Mouse (Mus musculus): Measurements from ENCODE around the gene Mecom. TPM values are rescaled to one million over a fixed set of nuclear protein-coding genes. Genes with fewer than 3 reads are reported as not detected.

The Mecom gene
- polyA plus RNA-seq, 3 experiments from 2014 or later: not detected

DNA sequence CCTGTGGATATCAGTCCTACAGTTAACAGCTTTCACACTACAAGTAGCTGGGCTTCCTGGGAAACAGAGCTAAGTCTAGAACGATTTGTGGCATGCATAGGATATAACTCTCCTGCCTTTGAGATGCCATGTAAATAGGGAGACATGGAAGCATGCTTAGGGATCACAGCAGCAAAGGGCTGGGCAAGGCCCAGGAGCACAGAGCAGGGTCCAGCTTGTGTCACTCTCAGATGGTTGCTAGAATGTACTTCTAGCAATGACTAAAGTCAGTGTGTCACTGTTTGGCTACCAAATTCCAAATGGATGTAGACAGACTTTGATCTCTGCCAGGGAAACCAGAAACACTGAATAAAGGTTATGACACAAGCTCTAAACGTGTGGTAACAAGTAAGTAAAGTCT is 358.5 kb downstream of the Mecom start:
- no peak for ATAC-seq

DNA sequence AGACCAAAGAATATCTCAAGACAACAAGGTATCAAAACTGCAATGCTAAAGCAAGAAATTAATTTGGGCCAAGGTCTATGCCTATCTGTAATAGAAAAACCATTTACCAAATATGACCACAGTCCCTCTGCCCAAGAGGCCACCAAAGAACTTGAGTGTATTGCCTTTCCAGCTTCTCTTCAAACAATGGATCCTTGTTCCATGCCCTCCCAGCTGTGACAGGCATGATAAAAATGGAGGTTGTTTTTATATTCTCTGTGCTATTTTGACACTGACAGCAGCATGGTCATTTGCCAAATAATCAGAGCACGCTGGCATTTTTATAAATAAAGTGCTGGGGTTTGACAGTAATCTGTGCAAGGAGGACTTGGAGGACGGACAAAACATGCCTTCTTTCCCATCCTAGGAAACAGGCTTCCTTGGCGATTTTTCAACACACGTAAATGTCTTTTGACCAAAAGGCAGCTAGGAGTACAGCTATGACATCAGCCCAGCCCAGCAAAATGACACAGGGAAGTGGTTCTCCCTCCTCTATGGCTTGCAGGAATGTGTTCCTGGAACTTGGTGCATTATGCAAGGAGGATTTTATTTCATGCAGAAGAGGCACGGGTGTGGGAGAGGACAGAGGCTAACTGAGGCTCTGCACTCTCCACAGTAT is 359.9 kb downstream of the Mecom start:
- ATAC-seq: no peak

DNA sequence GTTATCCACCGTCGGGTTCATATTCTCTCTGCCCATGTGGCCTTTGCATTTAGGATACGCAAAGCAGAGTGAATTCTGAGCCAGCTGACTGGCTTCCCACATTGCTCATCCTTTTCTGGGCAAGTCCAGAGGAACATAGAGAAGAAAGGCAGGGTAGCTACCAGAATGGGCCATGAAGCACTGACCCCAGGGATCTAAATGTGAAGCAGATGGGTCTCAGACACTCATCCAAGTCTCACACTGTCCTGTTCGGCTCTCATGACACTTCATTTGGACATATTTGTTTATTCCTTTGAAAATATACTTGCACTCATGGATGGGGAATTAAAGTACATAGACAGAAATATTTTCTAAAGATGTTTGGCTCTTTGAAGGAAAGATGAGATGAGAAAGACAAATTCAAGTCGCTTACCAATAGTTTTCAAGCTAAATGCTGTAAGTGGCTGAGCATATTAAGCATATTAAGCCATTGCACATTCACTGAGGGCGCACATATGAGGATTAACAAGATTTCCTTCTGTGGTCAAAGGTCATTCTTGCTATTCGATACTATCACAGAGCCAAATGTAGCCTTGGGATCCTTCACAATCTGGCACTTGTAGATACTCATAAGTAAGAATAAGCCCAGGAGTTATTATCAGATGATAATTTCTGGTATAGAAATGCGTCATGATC is 365.9 kb downstream of the Mecom start:
- no peak for ATAC-seq

GRCm38 (mm10) chr3:30176615-30177014 is 371.2 kb downstream of the Mecom start:
- no peak for ATAC-seq

DNA sequence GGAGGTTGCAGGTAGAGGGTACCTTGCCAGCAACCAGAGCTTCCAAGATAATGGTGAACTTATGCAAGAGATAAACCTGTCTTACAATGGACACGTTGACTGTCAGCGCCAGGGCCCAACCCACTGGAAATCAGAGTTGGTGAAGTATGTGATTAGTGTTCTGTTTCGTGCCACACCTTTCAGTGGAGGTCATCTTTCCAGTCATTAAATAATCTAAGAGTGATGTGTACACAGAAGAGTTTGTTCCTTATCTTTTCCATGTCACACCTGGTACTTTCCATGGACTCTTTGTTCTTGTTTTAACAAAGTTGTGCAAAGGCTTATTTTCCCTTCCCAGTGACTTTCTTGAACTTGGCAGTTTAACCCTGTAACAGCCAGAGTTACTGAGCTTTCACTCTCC is 374.0 kb downstream of the Mecom start:
- ATAC-seq: no peak

GRCm38 (mm10) chr3:30168396-30169186 is 379.2 kb downstream of the Mecom start:
- no peak for ATAC-seq

- no peak for ATAC-seq
These were observed 380.8 kb downstream of the Mecom start for GRCm38 (mm10) chr3:30167027-30167426.

DNA sequence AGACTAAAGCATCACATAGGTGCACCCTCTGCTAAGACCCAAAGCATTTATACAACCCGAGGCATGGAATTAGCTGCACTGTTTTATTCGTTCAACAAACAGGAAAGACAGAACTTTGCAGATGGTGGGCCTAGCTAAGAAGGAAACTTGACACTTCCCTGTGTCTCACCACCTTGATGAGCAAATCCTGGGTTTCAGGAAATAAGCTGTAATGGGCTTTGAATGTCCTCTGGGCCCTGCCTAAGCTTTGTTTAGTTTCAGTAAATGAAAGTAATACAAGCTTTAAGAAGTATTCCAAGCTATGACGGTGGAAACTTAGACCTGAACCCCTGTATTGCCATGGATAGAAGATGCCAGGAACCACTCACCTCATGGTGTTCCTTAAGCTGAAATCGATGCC is 383.0 kb downstream of the Mecom start:
- ATAC-seq: no peak

GRCm38 (mm10) chr3:30163390-30163789 is 384.4 kb downstream of the Mecom start:
- no peak for ATAC-seq

GRCm38 (mm10) chr3:30160961-30161670 is 386.7 kb downstream of the Mecom start:
- no peak for ATAC-seq

DNA sequence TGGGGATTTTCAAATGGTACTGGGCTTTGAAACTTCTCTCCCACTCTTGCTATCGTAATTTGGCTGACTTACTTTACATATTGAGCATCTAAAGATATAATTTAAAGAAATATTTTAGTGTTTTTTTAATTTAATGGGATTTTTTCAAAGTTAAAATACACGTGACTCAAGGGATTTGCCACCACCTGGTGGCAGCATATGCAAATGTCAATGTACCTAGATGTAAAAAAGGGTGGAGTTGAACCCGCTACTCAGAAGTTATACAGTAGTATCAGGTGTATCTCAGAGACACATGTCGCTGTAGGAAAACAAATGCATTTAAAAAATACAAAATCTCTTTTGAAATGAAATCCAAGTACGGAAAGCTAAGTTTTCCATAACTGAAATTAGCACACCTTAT is 387.5 kb downstream of the Mecom start:
- no peak for ATAC-seq

GRCm38 (mm10) chr3:30157128-30157670 is 390.6 kb downstream of the Mecom start:
- no peak for ATAC-seq

DNA sequence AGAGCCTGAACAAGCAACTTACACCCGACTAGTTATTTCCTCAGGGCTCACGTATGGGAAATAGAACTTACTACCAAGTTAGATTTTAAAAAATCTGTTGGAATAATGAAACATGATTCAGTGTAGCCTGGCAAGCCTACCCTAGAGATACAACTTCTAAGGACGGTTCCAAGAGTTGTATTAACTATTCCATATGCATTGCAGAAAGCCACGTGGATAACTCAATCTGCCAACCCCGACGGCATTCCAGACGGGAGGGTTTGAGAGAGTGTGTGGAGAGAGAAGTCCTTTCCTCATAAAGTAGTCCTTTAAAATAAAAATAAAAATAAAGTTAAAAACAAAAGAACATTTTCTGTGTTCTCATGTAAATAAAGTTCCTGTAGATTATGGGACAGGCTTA is 393.4 kb downstream of the Mecom start:
- no peak for ATAC-seq

DNA sequence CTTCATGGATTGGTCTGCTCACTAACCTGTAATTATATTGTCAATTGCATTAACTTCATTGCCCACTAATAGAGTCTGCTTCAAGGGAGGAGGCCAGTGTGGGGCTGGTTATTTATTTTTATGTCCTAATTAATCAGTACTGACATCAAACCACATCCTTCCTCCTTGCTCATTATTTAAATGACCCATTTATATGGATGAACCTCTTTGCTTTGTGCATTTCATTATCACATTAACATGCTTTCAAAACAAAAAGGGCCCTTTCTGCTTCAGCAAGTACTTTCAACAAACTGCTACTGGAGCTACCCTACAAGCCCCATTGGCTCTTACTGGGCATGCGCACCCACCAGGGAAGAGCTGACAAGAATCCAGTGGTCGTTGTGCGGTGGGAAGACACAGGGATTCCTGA is 393.9 kb downstream of the Mecom start:
- ATAC-seq: no peak

- no peak for ATAC-seq
These were observed 397.7 kb downstream of the Mecom start for GRCm38 (mm10) chr3:30150071-30150470.

- ATAC-seq: no peak
These were observed 399.3 kb downstream of the Mecom start for GRCm38 (mm10) chr3:30148378-30149079.

DNA sequence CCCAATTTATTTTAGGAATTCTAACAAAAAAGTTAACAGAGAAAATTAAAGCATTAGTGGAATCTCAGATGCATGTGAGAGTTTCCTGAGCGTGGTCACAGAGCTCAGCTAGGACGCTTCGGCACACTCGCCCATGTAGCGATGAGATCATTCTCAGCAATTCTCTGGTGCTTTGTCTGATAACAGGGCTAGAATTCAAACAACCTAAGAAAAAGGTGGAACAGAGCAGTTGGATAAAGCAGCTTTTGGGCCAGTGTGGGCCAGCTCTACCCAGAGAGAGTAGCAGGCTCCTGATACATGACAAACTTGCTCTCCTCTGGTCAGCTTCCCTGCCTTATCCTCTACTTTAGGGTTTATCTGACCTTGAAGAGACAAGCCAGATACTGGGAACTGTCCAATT is 402.8 kb downstream of the Mecom start:
- no peak for ATAC-seq

DNA sequence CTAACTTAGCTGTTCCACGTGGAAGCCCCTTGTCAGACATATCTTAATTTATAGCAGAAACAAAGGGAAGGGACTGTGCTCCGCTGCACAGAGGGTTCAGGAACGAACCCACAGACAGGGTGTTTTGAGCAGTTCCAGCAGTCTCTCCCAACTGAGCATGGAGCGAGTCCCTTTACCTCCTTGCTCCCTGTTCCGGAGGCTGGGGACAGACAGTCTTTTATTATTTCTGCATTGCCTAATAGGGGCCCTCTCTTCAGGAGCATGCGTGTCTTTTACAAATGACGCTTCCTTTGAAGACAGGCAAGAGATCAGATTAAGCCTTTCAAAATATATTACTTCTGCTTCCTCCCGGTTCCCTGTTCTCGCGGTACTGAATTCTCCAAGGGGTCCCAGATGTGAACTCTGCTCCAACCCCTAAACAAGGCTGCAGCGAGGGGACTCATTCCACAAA is 403.8 kb downstream of the Mecom start:
- ATAC-seq: no peak

GRCm38 (mm10) chr3:30143440-30143839 is 404.4 kb downstream of the Mecom start:
- no peak for ATAC-seq

GRCm38 (mm10) chr3:30140349-30140748 is 407.5 kb downstream of the Mecom start:
- ATAC-seq: no peak

GRCm38 (mm10) chr3:30139678-30140077 is 408.1 kb downstream of the Mecom start:
- ATAC-seq: no peak

- no peak for ATAC-seq
These were observed 409.2 kb downstream of the Mecom start for GRCm38 (mm10) chr3:30138588-30138987.
